Mouse (Mus musculus) lung, embryonic 14.5 days (tissue): Measurements from ENCODE around the gene Plekhm2. TPM values are rescaled to one million over a fixed set of nuclear protein-coding genes. Genes with fewer than 3 reads are reported as not detected.

Source experiments
- ATAC-seq: fragments of 200-750 bp; cut with Nextera tagmentation; 2 replicates; pipeline ENCODE4 v1.8.0; 2017; ENCODE audit warnings: mild to moderate bottlenecking, moderate TSS enrichment, moderate library complexity; ENCODE audit not compliant: insufficient read depth
- DNase-seq: peaks from one replicate; pipeline ENCODE4 v3.0.0-alpha.2; 2015
- H3K27ac ChIP-seq: fragments of 300-500 bp; sonication (generic); 2 replicates; pipeline ENCODE4 v1.5.1; 2014; ENCODE audit warnings: low read depth, mild to moderate bottlenecking, moderate library complexity
- H3K27me3 ChIP-seq: fragments of 300-500 bp; sonication (generic); 2 replicates; pipeline ENCODE4 v1.6.1; 2014; ENCODE audit warnings: low read length, control low read depth; ENCODE audit not compliant: insufficient read depth
- H3K36me3 ChIP-seq: fragments of 300-500 bp; sonication (generic); 2 replicates; pipeline ENCODE4 v1.6.1; 2014; ENCODE audit warnings: control low read depth; ENCODE audit not compliant: insufficient read depth
- H3K4me1 ChIP-seq: fragments of 300-500 bp; sonication (generic); 2 replicates; pipeline ENCODE4 v1.6.1; 2014; ENCODE audit warnings: antibody characterized with exemption, control low read depth; ENCODE audit not compliant: insufficient read depth
- H3K4me2 ChIP-seq: fragments of 300-500 bp; sonication (generic); 2 replicates; pipeline ENCODE4 v1.6.1; 2014; ENCODE audit warnings: mild to moderate bottlenecking
- H3K4me3 ChIP-seq: fragments of 300-500 bp; sonication (generic); 2 replicates; pipeline ENCODE4 v1.5.1; 2014; ENCODE audit warnings: low read depth, low read length
- H3K9ac ChIP-seq: fragments of 300-500 bp; sonication (generic); 2 replicates; pipeline ENCODE4 v1.6.1; 2014
- H3K9me3 ChIP-seq: fragments of 300-500 bp; sonication (generic); 2 replicates; pipeline ENCODE4 v1.6.1; 2016; ENCODE audit warnings: low read depth, low read length, control low read depth
- CTCF ChIP-seq: IDR thresholded peaks from 2 replicates; pipeline ENCODE4 v1.5.1; 2016; ENCODE audit warnings: antibody characterized with exemption, low read depth
- WGBS: fragments of 180-500 bp; shearing (Covaris S2); extraction: QIAGEN DNeasy Blood & Tissue Kit; methylation state at CpG from one replicate; pipeline ENCODE4 v1.1.7; 2014; 5-methylcytosine and 5-hydroxymethylcytosine counted together
- polyA plus RNA-seq: library from polyadenylated mRNA; unstranded; fragments of >200 nt; fragmentation: Nextera tagmentation; extraction: Ambion mirVana; gene quantifications from 2 replicates; pipeline ENCODE4 v1.2.1, GENCODE M21; 2014

Gene Plekhm2
- polyA plus RNA-seq, 1 experiment from 2014 or later, result 5.4 TPM

DNA sequence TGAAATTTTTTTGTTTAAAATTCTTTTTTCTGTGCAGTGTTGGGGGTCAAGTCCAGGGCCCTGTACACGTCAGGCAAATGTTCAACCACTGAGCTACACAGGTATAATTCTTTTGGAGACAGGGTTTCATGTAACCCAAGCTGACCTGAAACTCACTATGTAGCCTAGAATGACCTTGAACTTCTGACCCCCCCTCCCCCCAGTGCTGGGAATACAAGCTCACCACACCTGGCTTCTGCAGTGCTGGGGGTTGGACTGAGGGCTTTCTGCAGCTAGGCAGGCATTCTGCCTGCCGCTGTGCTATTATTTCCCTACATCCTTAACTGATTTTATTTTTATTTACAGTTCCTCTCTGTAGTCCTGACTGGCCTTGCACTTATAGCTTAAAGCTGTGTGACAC, 14.3 kb upstream of the Plekhm2 start:
- H3K4me2 ChIP-seq, result no peak overlapping the region
- peaks cover 21% of the 10 kb centered on the region for H3K36me3 ChIP-seq
- no peaks in the 10 kb centered on the region for H3K9me3 ChIP-seq
- TF ChIP-seq CTCF, result no peak
- H3K4me1 ChIP-seq, result 0 out of 2 replicates have a peak, but pooled peaks cover 3% of the 10 kb centered on the region
- ATAC-seq, result no peak
- WGBS, result 85% methylated on average over 2 of the region's 2 CpGs
- no peaks in the 10 kb centered on the region for H3K27me3 ChIP-seq
- H3K27ac ChIP-seq, result no peak overlapping the region
- no peak overlapping the region for H3K9ac ChIP-seq
- DNase-seq, result no peak
- no peak overlapping the region for H3K4me3 ChIP-seq

- TF ChIP-seq CTCF, result no peak
- Histone ChIP-seq H3K27ac (no peak overlapping the region), H3K9me3 (no peaks in the 10 kb centered on the region), H3K4me2 (no peak overlapping the region), H3K9ac (no peak overlapping the region), H3K4me3 (no peak overlapping the region), H3K36me3 (no peaks in the 10 kb centered on the region), H3K27me3 (no peaks in the 10 kb centered on the region), H3K4me1 (no peaks in the 10 kb centered on the region)
- no peak for DNase-seq
- ATAC-seq, result no peak
- WGBS, result 73% methylated on average over 5 of the region's 5 CpGs
These were observed 11.8 kb upstream of the Plekhm2 start for GRCm38 (mm10) chr4:141676462-141676979.

GRCm38 (mm10) chr4:141672325-141672724, 7.6 kb upstream of the Plekhm2 start:
- ATAC-seq (no peak), DNase-seq (peak; percentile 36)
- H3K4me3 ChIP-seq, result no peak overlapping the region
- H3K4me2 ChIP-seq, result no peak overlapping the region
- 72% methylated on average over 13 of the region's 13 CpGs for WGBS
- no peak overlapping the region for H3K9ac ChIP-seq
- TF ChIP-seq CTCF, result no peak
- no peak overlapping the region for H3K27ac ChIP-seq
- H3K9me3 ChIP-seq, result no peaks in the 10 kb centered on the region
- no peaks in the 10 kb centered on the region for H3K27me3 ChIP-seq
- H3K4me1 ChIP-seq, result no peaks in the 10 kb centered on the region
- no peaks in the 10 kb centered on the region for H3K36me3 ChIP-seq

DNA sequence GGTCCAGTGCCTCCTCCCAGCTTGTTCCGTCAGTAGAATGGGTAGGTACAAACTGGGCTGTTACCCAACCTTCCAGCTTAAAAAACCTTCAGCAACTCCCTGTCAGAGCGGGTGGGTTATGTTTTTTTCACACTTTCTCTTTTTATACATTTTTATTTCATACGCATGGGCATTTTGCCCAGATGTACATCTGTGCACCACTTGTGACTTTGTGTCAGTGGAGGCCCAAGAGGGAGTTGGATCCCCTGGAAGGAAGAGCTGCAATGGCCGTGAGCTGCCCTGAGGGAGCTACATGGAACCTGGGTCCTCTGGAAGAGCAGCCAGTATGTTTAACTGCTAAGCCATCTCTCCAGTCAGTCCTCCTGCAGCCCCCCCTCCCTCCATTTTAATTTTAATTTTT, 6.7 kb upstream of the Plekhm2 start:
- no peak for TF ChIP-seq CTCF
- Histone ChIP-seq H3K4me2 (no peak overlapping the region), H3K27ac (0 out of 2 replicates have a peak overlapping the region, but pooled peaks have one; percentile 33), H3K36me3 (no peaks in the 10 kb centered on the region), H3K4me3 (no peak overlapping the region), H3K9me3 (no peaks in the 10 kb centered on the region), H3K9ac (no peak overlapping the region), H3K27me3 (no peaks in the 10 kb centered on the region), H3K4me1 (no peaks in the 10 kb centered on the region)
- peak; percentile 80 for ATAC-seq
- 32% methylated on average over 4 of the region's 4 CpGs for WGBS
- peak; percentile 92 for DNase-seq

- Histone ChIP-seq H3K27me3 (no peaks in the 10 kb centered on the region), H3K36me3 (no peaks in the 10 kb centered on the region), H3K27ac (no peak overlapping the region), H3K9ac (no peak overlapping the region), H3K4me2 (no peak overlapping the region), H3K4me1 (no peaks in the 10 kb centered on the region), H3K4me3 (no peak overlapping the region), H3K9me3 (no peaks in the 10 kb centered on the region)
- no peak for ATAC-seq
- no peak for TF ChIP-seq CTCF
- 72% methylated on average over 18 of the region's 18 CpGs for WGBS
- peak; percentile 54 for DNase-seq
These were observed 5.4 kb upstream of the Plekhm2 start for GRCm38 (mm10) chr4:141669898-141670712.

DNA sequence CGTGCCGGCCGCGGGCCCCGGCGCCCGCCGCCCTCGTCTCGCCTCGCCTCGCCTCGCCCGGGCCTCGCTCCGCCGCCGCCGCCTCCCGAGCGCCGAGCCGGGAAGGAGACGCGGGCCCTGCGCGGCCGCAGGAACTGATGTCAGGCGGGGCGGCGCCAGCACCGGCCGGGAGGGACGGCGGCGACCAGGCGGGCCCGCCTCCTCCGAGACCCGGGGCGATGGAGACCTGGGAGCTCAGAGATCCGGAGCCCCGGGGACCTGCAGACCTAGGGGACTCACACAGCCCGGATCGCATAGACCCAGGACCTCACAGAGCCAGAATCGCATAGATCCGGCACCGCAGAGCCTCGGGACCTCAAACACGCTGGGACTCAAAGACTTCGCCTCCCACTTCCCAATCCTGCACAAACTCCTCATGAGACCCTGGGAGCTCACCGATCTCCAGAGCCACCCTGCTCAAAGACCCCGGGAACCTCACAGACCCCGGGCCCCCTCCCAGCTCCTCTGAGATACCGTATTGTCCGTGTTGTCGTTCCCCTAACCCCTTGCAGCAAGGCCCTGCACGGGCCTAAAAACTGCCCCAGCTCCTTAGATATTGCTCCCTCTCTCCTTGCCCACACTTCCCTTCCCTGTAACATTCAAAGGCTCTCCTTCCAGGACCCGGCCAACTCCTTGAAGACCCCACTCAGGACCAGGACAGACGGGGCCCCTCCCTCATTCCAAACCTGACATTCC, 521 bp downstream of the Plekhm2 start:
- Histone ChIP-seq H3K27ac (peak overlapping the region; percentile 78), H3K9me3 (no peaks in the 10 kb centered on the region), H3K9ac (peak overlapping the region; percentile 94), H3K27me3 (no peaks in the 10 kb centered on the region), H3K4me3 (peak overlapping the region; percentile 86), H3K4me2 (peak overlapping the region; percentile 90), H3K4me1 (peaks cover 8% of the 10 kb centered on the region), H3K36me3 (peaks cover 19% of the 10 kb centered on the region)
- ATAC-seq (peak; percentile 87), DNase-seq (peak; percentile 80)
- WGBS, result 2% methylated on average over 60 of the region's 60 CpGs
- TF ChIP-seq CTCF, result no peak
